Mouse (Mus musculus) adrenal gland, postnatal 36 days (tissue): ENCODE data around the gene Insl3. TPM values are rescaled to one million over a fixed set of nuclear protein-coding genes. Genes with fewer than 3 reads are reported as not detected.

Experiments
- DNase-seq, 2 experiments: peaks; one replicate each; pipeline ENCODE4 v3.0.0; 2021; ENCODE audit warnings: mixed read lengths in 1 of 2
- long read RNA-seq, 2 experiments: library from polyadenylated mRNA; stranded (forward); transcript quantifications; one replicate each; pipeline ENCODE4 v2.0.0; 2021; ENCODE audit warnings: borderline sequencing depth in 2 of 2
- total RNA-seq, 2 experiments: library from RNA; stranded (reverse); gene quantifications; 2 replicates each; pipeline ENCODE4 v1.2.3; 2021

The Insl3 gene
- 1 to 10 TPM; 4.0 to 4.7 TPM for total RNA-seq
- long read RNA-seq, experiment 1, partial matches to known transcripts: 0 of 1 reads
- long read RNA-seq, experiment 1, other reads (novel, unspliced or antisense): 1 of 1 reads
- long read RNA-seq, experiment 2: 0 reads

GRCm38 (mm10) chr8:71689028-71689427, at the start of gene Insl3:
Insl3 (plus strand) TSS chr8:71689214.
- no peak for DNase-seq

- no peak for DNase-seq
Observed at GRCm38 (mm10) chr8:71639318-71639717, 49.7 kb upstream of the Insl3 start.

- no peak for DNase-seq
Observed at GRCm38 (mm10) chr8:71645510-71645909, 43.5 kb upstream of the Insl3 start.

GRCm38 (mm10) chr8:71654600-71654999, 34.4 kb upstream of the Insl3 start:
- peak in 1 of 2 experiments; percentile 55 for DNase-seq

- DNase-seq: no peak
Observed at GRCm38 (mm10) chr8:71657816-71658215, 31.2 kb upstream of the Insl3 start.

GRCm38 (mm10) chr8:71658515-71659049, 30.4 kb upstream of the Insl3 start:
- peak in 1 of 2 experiments; percentile 37 for DNase-seq

GRCm38 (mm10) chr8:71659751-71660150, 29.3 kb upstream of the Insl3 start:
- DNase-seq: no peak

- DNase-seq: peak; percentile 90 to 91
Observed at GRCm38 (mm10) chr8:71660325-71661120, 28.5 kb upstream of the Insl3 start.

GRCm38 (mm10) chr8:71665331-71666130, 23.5 kb upstream of the Insl3 start:
- peak in 1 of 2 experiments; percentile 71 for DNase-seq

- no peak for DNase-seq
Observed at GRCm38 (mm10) chr8:71666855-71667254, 22.2 kb upstream of the Insl3 start.

- DNase-seq: no peak
Observed at GRCm38 (mm10) chr8:71667256-71667655, 21.8 kb upstream of the Insl3 start.

GRCm38 (mm10) chr8:71668220-71668975, 20.6 kb upstream of the Insl3 start:
- peak; percentile 47 to 58 for DNase-seq

- no peak for DNase-seq
Observed at GRCm38 (mm10) chr8:71670198-71670597, 18.8 kb upstream of the Insl3 start.

GRCm38 (mm10) chr8:71670621-71671548, 18.1 kb upstream of the Insl3 start:
- peak; percentile 44 to 50 for DNase-seq

- DNase-seq: peak; percentile 92 to 95
Observed at GRCm38 (mm10) chr8:71671549-71671965, 17.5 kb upstream of the Insl3 start, which contains the start of gene Unc13a. Unc13a (minus strand) TSS chr8:71671757.

- no peak for DNase-seq
Observed at GRCm38 (mm10) chr8:71672168-71672735, 16.8 kb upstream of the Insl3 start.

- DNase-seq: no peak
Observed at GRCm38 (mm10) chr8:71674071-71674470, 14.9 kb upstream of the Insl3 start.

- no peak for DNase-seq
Observed at GRCm38 (mm10) chr8:71675456-71676019, 13.5 kb upstream of the Insl3 start.

GRCm38 (mm10) chr8:71676020-71676741, 12.8 kb upstream of the Insl3 start, which contains the start of gene Jak3:
Jak3 (plus strand) TSS chr8:71676296.
- peak; percentile 60 to 78 for DNase-seq
